8 mouse cellular contexts compared by ENCODE assay signal in the genomic region with DNA sequence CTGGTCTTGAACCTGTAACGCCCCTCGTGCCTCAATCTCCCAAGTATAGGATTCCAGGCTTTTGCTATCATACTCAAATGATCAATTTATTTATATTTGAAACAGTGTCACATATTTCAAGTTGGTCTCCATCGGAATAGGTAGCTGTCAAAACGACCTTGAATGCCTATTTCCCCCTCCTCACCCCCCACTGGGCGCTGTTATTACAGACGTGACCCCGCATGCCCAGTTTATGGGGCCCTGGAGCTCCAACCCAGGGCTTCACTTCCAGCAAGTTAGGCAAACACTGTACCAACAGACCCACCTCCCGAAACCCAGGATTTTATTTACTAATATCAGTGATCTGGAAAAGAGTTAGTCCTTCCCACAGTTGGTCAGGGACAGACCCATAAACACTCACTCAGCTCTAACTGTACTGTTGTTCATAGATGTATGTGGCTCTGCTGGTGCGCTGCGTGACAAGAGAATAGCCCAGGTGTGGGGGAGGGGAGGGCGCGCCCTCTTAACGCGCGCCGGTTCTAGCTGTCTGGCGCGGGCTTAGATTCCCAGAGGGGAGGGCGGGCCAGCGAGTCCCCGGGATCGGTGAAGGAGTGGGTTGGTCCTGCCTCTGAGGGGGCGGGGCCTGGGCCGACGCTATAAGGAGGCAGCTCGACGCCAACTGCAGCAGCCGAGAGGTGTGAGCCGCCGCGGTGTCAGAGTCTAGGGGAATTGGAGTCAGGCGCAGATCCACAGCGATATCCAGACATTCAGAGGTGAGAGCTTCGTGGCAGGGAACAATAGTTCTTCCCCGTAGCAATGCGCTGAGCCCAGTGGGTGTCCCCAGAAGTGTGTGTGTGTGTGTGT. TPM values are rescaled to one million over a fixed set of nuclear protein-coding genes. Genes with fewer than 3 reads are reported as not detected.
A peak's percentile ranks its signal among the peaks of the same experiment; 100 is the strongest.
DNase-seq lines count a peak whose midpoint lies in the region; ATAC-seq and TF ChIP-seq lines count a peak whose summit lies in the region.

No protein-coding gene starts in this region.

- peaks cover 20 to 27% of the 10 kb centered on the region in 2 experiments for H3K36me3 ChIP-seq in CH12.LX (replicated peaks in 1 of 2; ENCODE audit: control insufficient read depth in 1 of 2, insufficient read depth in 1 of 2, low read length in 1 of 2)
- peaks cover 4% of the 10 kb centered on the region; the same call in 1 of the 2 replicates for H3K36me3 ChIP-seq in heart, embryonic 14.5 days (ENCODE audit: control insufficient read depth, insufficient read depth, low read length)
- no peaks in the 10 kb centered on the region for H3K36me3 ChIP-seq in liver, embryonic 14.5 days (replicated peaks; ENCODE audit: control insufficient read depth, insufficient read depth, low read depth)
- no peaks in the 10 kb centered on the region for H3K36me3 ChIP-seq in neural tube, embryonic 11.5 days (ENCODE audit: control insufficient read depth, insufficient read depth, low read length)
- no peaks in the 10 kb centered on the region for H3K36me3 ChIP-seq in stomach, embryonic 16.5 days (ENCODE audit: control insufficient read depth, insufficient read depth, low read length)

- in situ Hi-C loops in CH12.LX (cut with MboI; ENCODE audit: low pct_ligation_motif_present, low pct_unique_long_range_greater_than_20kb, low sequenced_read_pairs): loop anchor here (5.0 kb wide), 1 partner anchor 46 kb away; no protein-coding TSS in a partner anchor

- H3K4me1 ChIP-seq in CH12.LX (ENCODE audit: control insufficient read depth in 1 of 2, insufficient read depth in 2 of 2): peaks cover 10 to 46% of the 10 kb centered on the region in 2 experiments; a peak in 3 of 4 replicates
- peaks cover 7 to 12% of the 10 kb centered on the region in 2 experiments; a peak in 3 of 4 replicates for H3K4me1 ChIP-seq in heart, embryonic 14.5 days (ENCODE audit: control insufficient read depth in 2 of 2, insufficient read depth in 2 of 2, low read length in 2 of 2)
- peaks cover 1 to 4% of the 10 kb centered on the region in 2 experiments; a peak in 2 of 4 replicates for H3K4me1 ChIP-seq in liver, embryonic 14.5 days (replicated peaks; ENCODE audit: control insufficient read depth in 2 of 2, insufficient read depth in 2 of 2, low read length in 1 of 2)
- peaks cover 14% of the 10 kb centered on the region for H3K4me1 ChIP-seq in neural tube, embryonic 11.5 days (ENCODE audit: control insufficient read depth, insufficient read depth, low read length)
- H3K4me1 ChIP-seq in stomach, embryonic 16.5 days (ENCODE audit: control insufficient read depth, insufficient read depth, low read length): peaks cover 17% of the 10 kb centered on the region; the same call in 1 of the 2 replicates

- H3K4me2 ChIP-seq in CH12.LX (ENCODE audit: insufficient read depth, low read depth, poor library complexity, severe bottlenecking): peak overlapping the region; percentile 57; the same call in 1 of the 2 replicates
- peak overlapping the region; percentile 92 for H3K4me2 ChIP-seq in heart, embryonic 14.5 days (ENCODE audit: low read length)
- peak overlapping the region; percentile 65 for H3K4me2 ChIP-seq in liver, embryonic 14.5 days (ENCODE audit: low read depth)
- peak overlapping the region; percentile 72 for H3K4me2 ChIP-seq in neural tube, embryonic 11.5 days (ENCODE audit: low read depth)
- peak overlapping the region; percentile 72 for H3K4me2 ChIP-seq in stomach, embryonic 16.5 days (ENCODE audit: low read depth, low read length)

- peak; percentile 91 for DNase-seq in CH12.LX (ENCODE audit: extremely low read depth)
- DNase-seq in c-Kit-negative CD71-positive TER-119-positive erythroid progenitor cells, embryonic 14.5 days (ENCODE audit: low read depth, low spot score): peak; percentile 70
- peak; percentile 82 for DNase-seq in fibroblast of lung, adult 2 months (ENCODE audit: low read depth)
- DNase-seq in kidney, postnatal 14 days: peak; percentile 94
- peak; percentile 62 to 68 (median 66) for DNase-seq in liver, embryonic 14.5 days (ENCODE audit: low read depth in 3 of 3, low spot score in 3 of 3)
- peak; percentile 85 for DNase-seq in neural tube, embryonic 11.5 days (ENCODE audit: low spot score)

- H3K4me3 ChIP-seq in CH12.LX (replicated peaks in 1 of 3; ENCODE audit: low read depth in 2 of 3, low read length in 2 of 3, poor library complexity in 1 of 3): peak overlapping the region; percentile 73 to 84 (median 77)
- peak overlapping the region; percentile 58 to 63 for H3K4me3 ChIP-seq in heart, embryonic 14.5 days (ENCODE audit: control insufficient read depth in 1 of 2, insufficient read depth in 1 of 2, low read depth in 1 of 2, low read length in 2 of 2)
- peak overlapping the region; percentile 54 to 58 for H3K4me3 ChIP-seq in liver, embryonic 14.5 days (ENCODE audit: insufficient read depth in 1 of 2, low read depth in 2 of 2, low read length in 2 of 2)
- peak overlapping the region; percentile 39 for H3K4me3 ChIP-seq in neural tube, embryonic 11.5 days (ENCODE audit: low read depth, low read length)
- H3K4me3 ChIP-seq in stomach, embryonic 16.5 days (replicated peaks; ENCODE audit: low read length): peak overlapping the region; percentile 63

- H3K79me2 ChIP-seq in CH12.LX (replicated peaks; ENCODE audit: control insufficient read depth, extremely low read depth, insufficient read depth, poor library complexity, severe bottlenecking): peaks cover 53% of the 10 kb centered on the region

- dilution Hi-C loops in CH12.LX (cut with MboI; ENCODE audit: extremely low pct_ligation_motif_present, extremely low pct_unique_long_range_greater_than_20kb, low sequenced_read_pairs): no loop called here

- TF ChIP-seq CTCF in CH12.LX (conservative IDR thresholded peaks at IDR 0.05 in 1 of 2, IDR thresholded peaks at IDR 0.05 in 1 of 2; ENCODE audit: low read depth in 2 of 2, low read length in 2 of 2): no peak
- TF ChIP-seq CTCF in liver, embryonic 14.5 days (IDR thresholded peaks at IDR 0.05; ENCODE audit: low read depth): no peak

- ATAC-seq in heart, embryonic 14.5 days (ENCODE audit: insufficient number of reproducible peaks, insufficient read depth, low FRiP score, low read depth): peak; percentile 81
- peak; percentile 74 for ATAC-seq in liver, embryonic 14.5 days (ENCODE audit: insufficient read depth)
- ATAC-seq in neural tube, embryonic 11.5 days (ENCODE audit: insufficient read depth, low FRiP score, low TSS enrichment): peak; percentile 81
- ATAC-seq in stomach, embryonic 16.5 days (ENCODE audit: insufficient read depth, low FRiP score): peak; percentile 88

- peak; percentile 100 for TF ChIP-seq POLR2A in CH12.LX (IDR thresholded peaks at IDR 0.05; ENCODE audit: low read depth, low read length)

- peaks cover 4% of the 10 kb centered on the region for H3K9me3 ChIP-seq in CH12.LX (replicated peaks; ENCODE audit: low read length)
- H3K9me3 ChIP-seq in heart, embryonic 14.5 days (ENCODE audit: control insufficient read depth, low read length): no peaks in the 10 kb centered on the region
- no peaks in the 10 kb centered on the region for H3K9me3 ChIP-seq in liver, embryonic 14.5 days (ENCODE audit: control insufficient read depth, low read length)
- H3K9me3 ChIP-seq in neural tube, embryonic 11.5 days (ENCODE audit: control insufficient read depth, low read length): no peaks in the 10 kb centered on the region
- H3K9me3 ChIP-seq in stomach, embryonic 16.5 days (replicated peaks; ENCODE audit: control insufficient read depth, low read length): no peaks in the 10 kb centered on the region

- TF ChIP-seq EP300 in CH12.LX (IDR thresholded peaks at IDR 0.05; ENCODE audit: low read length): no peak
- no peak for TF ChIP-seq EP300 in liver, embryonic 14.5 days (IDR thresholded peaks at IDR 0.05; ENCODE audit: low read depth)

- no peak for TF ChIP-seq RAD21 in CH12.LX (IDR thresholded peaks at IDR 0.05; ENCODE audit: low read depth, low read length)

- no peaks in the 10 kb centered on the region for H3K27me3 ChIP-seq in CH12.LX (replicated peaks)
- no peaks in the 10 kb centered on the region; the same call in 1 of the 2 replicates for H3K27me3 ChIP-seq in heart, embryonic 14.5 days (ENCODE audit: control insufficient read depth, insufficient read depth, low read length)
- peaks cover 30% of the 10 kb centered on the region for H3K27me3 ChIP-seq in liver, embryonic 14.5 days (ENCODE audit: control insufficient read depth, insufficient read depth, low read length)
- peaks cover 16% of the 10 kb centered on the region for H3K27me3 ChIP-seq in neural tube, embryonic 11.5 days (ENCODE audit: control insufficient read depth, insufficient read depth, low read length)
- no peaks in the 10 kb centered on the region for H3K27me3 ChIP-seq in stomach, embryonic 16.5 days (ENCODE audit: control insufficient read depth, insufficient read depth, low read length)

- H3K9ac ChIP-seq in CH12.LX (ENCODE audit: insufficient read depth, low read depth): peak overlapping the region; percentile 89
- H3K9ac ChIP-seq in heart, embryonic 14.5 days (ENCODE audit: low read length): peak overlapping the region; percentile 77
- H3K9ac ChIP-seq in liver, embryonic 14.5 days (replicated peaks): no peak overlapping the region
- no peak overlapping the region for H3K9ac ChIP-seq in neural tube, embryonic 11.5 days (ENCODE audit: low read length)
- H3K9ac ChIP-seq in stomach, embryonic 16.5 days (ENCODE audit: low read length): peak overlapping the region; percentile 80

- WGBS in heart, embryonic 14.5 days: 7% methylated on average over 36 of the region's 36 CpGs
- 9% methylated on average over 36 of the region's 36 CpGs for WGBS in liver, embryonic 14.5 days (ENCODE audit: insufficient replicate concordance)
- WGBS in neural tube, embryonic 11.5 days: 7% methylated on average over 35 of the region's 36 CpGs
- 7% methylated on average over 36 of the region's 36 CpGs for WGBS in stomach, embryonic 16.5 days

- H3K27ac ChIP-seq in CH12.LX (ENCODE audit: insufficient read depth, low read depth): peak overlapping the region; percentile 73
- H3K27ac ChIP-seq in heart, embryonic 14.5 days (replicated peaks in 1 of 2; ENCODE audit: control insufficient read depth in 1 of 2, insufficient read depth in 1 of 2, low read depth in 2 of 2, low read length in 2 of 2): peak overlapping the region in 1 of 2 experiments; percentile 31; a peak in 1 of 4 replicates
- H3K27ac ChIP-seq in liver, embryonic 14.5 days: no peak overlapping the region
- no peak overlapping the region for H3K27ac ChIP-seq in neural tube, embryonic 11.5 days (ENCODE audit: low read depth, low read length)
- H3K27ac ChIP-seq in stomach, embryonic 16.5 days (ENCODE audit: low read length): peak overlapping the region; percentile 83

RNA-seq across cellular contexts. Expression of a gene that starts 2.6 kb away (rescaled TPM):
- total RNA-seq in CH12.LX (2012; rRNA removed) (25.3 and 37.5 TPM in 2 replicates), CH12.LX (2014; rRNA removed) (9.1 and 10.6 TPM in 2 replicates)
- 55.0 and 59.1 TPM in 2 replicates for polyA plus RNA-seq in CH12.LX (2012; ENCODE audit: insufficient read length, low read depth)
- polyA plus RNA-seq in heart, embryonic 14.5 days (2014; fragmentation: Nextera tagmentation; extraction: Ambion mirVana): 51.7 and 57.7 TPM in 2 replicates
- polyA plus RNA-seq in liver, embryonic 14.5 days (2012; rRNA removed): 2.6 and 3.0 TPM in 2 replicates
- polyA plus RNA-seq in liver, embryonic 14.5 days (2014; fragmentation: Nextera tagmentation; extraction: Ambion mirVana): 6.5 and 7.0 TPM in 2 replicates
- polyA plus RNA-seq in neural tube, embryonic 11.5 days (2014; fragmentation: Nextera tagmentation; extraction: Ambion mirVana): 35.0 and 45.3 TPM in 2 replicates
- polyA plus RNA-seq in stomach, embryonic 16.5 days (2015; fragmentation: Nextera tagmentation; extraction: Ambion mirVana): 144 and 167 TPM in 2 replicates

RNA-seq across cellular contexts. Expression of a gene that starts 20.6 kb away (rescaled TPM):
- total RNA-seq in CH12.LX (2012; rRNA removed) (0.17 and 0.34 TPM in 2 replicates), CH12.LX (2014; rRNA removed) (0.12 TPM in 1 of 2 replicates, not detected in the other)
- 0.30 TPM in 1 of 2 replicates, not detected in the other for polyA plus RNA-seq in CH12.LX (2012; ENCODE audit: insufficient read length, low read depth)
- polyA plus RNA-seq in heart, embryonic 14.5 days (2014; fragmentation: Nextera tagmentation; extraction: Ambion mirVana): 0.23 and 0.36 TPM in 2 replicates
- 11.5 and 12.8 TPM in 2 replicates for polyA plus RNA-seq in liver, embryonic 14.5 days (2012; rRNA removed)
- polyA plus RNA-seq in liver, embryonic 14.5 days (2014; fragmentation: Nextera tagmentation; extraction: Ambion mirVana): 3.7 and 4.1 TPM in 2 replicates
- polyA plus RNA-seq in neural tube, embryonic 11.5 days (2014; fragmentation: Nextera tagmentation; extraction: Ambion mirVana): 0.39 and 0.44 TPM in 2 replicates
- polyA plus RNA-seq in stomach, embryonic 16.5 days (2015; fragmentation: Nextera tagmentation; extraction: Ambion mirVana): 4.0 and 4.1 TPM in 2 replicates

Comparison
In these comparisons a context has a peak if more than half of its experiments do, and no peak if none do; other contexts are left out.
1. H3K27ac ChIP-seq: peak in CH12.LX (single experiment) and stomach, embryonic 16.5 days (single experiment); none in liver, embryonic 14.5 days (single experiment) and neural tube, embryonic 11.5 days (single experiment).
2. H3K9ac ChIP-seq: peak in CH12.LX (single experiment), heart, embryonic 14.5 days (single experiment) and stomach, embryonic 16.5 days (single experiment); none in liver, embryonic 14.5 days (single experiment) and neural tube, embryonic 11.5 days (single experiment).
3. Peak in every context shown above with its lines, with median percentiles within 50 percentile points of each other: DNase-seq, H3K4me2 ChIP-seq, H3K4me3 ChIP-seq and ATAC-seq.